Mouse (Mus musculus) lung, adult 2 months (tissue): ENCODE results near the gene Anapc2.

Experiments
- CTCF ChIP-seq: fragments of 200-500 bp; IDR thresholded peaks from 2 replicates; pipeline ENCODE4 v1.5.1; 2011; ENCODE audit warnings: mild to moderate bottlenecking, low read length, control low read depth; ENCODE audit not compliant: insufficient read depth
- POLR2A ChIP-seq: fragments of 200-500 bp; IDR thresholded peaks from 2 replicates; pipeline ENCODE4 v1.6.1; 2011; ENCODE audit warnings: low read depth, mild to moderate bottlenecking, control low read depth, low read length, borderline replicate concordance; ENCODE audit errors: extremely low read depth

DNA sequence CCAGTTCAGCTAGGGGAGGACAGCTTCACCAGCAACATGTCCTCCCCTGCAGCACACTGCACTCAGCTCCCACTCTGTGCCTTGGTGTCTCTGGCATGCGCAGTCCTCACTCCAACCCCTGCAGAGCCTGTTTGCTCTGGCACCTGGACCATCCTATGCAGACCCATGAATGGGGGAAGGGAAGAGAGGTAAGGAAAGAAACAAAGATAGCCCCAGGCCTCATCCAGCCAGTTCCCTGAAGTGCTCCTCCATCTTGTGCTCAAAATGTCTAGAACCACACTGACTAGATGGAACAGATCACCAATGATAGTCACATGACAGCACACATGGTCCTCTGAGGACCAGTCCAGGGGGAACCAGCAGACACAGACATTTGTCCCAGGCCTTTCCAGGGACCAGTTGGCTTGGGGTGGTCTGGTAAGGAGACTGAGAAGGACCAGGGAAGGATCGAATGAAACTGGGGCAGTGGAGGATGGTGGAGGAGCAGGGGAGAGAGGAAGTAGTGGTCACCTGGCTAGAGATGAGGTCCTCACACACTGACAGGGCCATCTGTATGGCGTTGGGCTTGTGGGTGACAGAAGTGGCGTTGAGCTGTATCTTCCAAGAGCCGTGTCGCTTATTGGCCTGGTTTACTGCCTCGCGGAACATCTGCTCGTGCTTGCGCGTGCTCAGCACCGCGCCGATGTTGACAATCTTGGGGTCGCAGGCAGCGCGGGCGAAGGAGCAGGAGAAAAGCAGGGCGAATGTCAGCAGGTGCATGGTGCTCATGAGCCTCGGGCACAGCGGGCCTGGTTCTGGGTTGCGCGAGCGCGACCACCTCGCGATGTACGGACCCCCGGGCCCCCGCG lies 46.1 kb downstream of the Anapc2 start:
- TF ChIP-seq CTCF = no peak
- TF ChIP-seq POLR2A = no peak
